8 mouse cellular contexts compared by ENCODE assay signal in the genomic region with DNA sequence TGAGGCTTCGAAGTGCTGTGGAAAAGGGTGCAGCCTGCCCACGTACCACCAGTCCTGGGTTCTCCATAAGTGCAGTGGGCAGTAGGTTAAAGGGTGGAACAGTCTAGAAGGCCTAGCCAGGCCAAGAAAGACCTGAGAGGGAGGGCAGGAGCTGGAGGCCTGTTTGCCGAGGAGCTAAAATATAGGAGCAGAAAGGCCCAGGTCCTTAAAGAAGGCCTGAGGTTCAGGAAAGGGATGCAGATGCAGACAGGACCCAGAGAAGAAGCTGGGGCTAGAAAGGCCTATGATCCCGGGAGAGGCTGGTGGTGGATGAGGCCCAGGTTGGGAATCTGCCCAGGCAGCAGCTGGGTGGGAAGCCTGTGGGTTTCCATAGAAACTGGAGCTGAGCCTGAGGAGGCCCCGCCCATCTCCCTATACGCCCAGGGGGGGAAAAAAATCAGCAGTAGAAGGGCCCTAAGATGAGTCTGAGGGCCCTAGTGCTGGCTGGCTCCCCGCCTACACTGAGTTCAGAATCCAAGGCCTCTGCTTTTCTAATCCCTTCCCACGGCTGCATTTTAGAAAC. TPM values are rescaled to one million over a fixed set of nuclear protein-coding genes. Genes with fewer than 3 reads are reported as not detected.
DNase-seq lines count a peak whose midpoint lies in the region; ATAC-seq and TF ChIP-seq lines count a peak whose summit lies in the region.

A gene (minus strand): TSS at position 378 of the 562 bp plus-strand sequence.

- intact Hi-C loops in heart, adult 2 months (cut with DNase I), result loop anchor here (10.0 kb wide), 1 partner anchor 411 kb away; no protein-coding TSS in a partner anchor

- H3K79me2 ChIP-seq in heart, adult 2 months (replicated peaks; ENCODE audit: control insufficient read depth, insufficient read depth, low read length), result no peaks in the 10 kb centered on the region

- no peaks in the 10 kb centered on the region for H3K27me3 ChIP-seq in embryonic facial prominence, embryonic 13.5 days
- H3K27me3 ChIP-seq in heart, adult 2 months (ENCODE audit: control insufficient read depth, insufficient read depth, low read length), result no peaks in the 10 kb centered on the region
- H3K27me3 ChIP-seq in limb, embryonic 10.5 days (ENCODE audit: low read depth, poor library complexity, severe bottlenecking), result peaks cover 3% of the 10 kb centered on the region; the same call in 1 of the 2 replicates
- 0 out of 2 replicates have a peak, but pooled peaks cover under 1% of the 10 kb centered on the region for H3K27me3 ChIP-seq in midbrain, embryonic 11.5 days (ENCODE audit: control insufficient read depth, insufficient read depth, low read length)

- H3K4me2 ChIP-seq in embryonic facial prominence, embryonic 13.5 days, result peak within 1 kb of the TSS; percentile 25
- peak within 1 kb of the TSS; percentile 6 for H3K4me2 ChIP-seq in midbrain, embryonic 11.5 days

- peak within 1 kb of the TSS; percentile 47 for H3K9ac ChIP-seq in embryonic facial prominence, embryonic 13.5 days
- peak within 1 kb of the TSS; percentile 56 for H3K9ac ChIP-seq in heart, adult 2 months (ENCODE audit: low read depth, low read length)
- peak within 1 kb of the TSS; percentile 41 for H3K9ac ChIP-seq in midbrain, embryonic 11.5 days (ENCODE audit: low read length)

- TF ChIP-seq EP300 in heart, adult 2 months (IDR thresholded peaks at IDR 0.05; ENCODE audit: insufficient read depth, low read depth, low read length), result no peak

- TF ChIP-seq POLR2A in heart, adult 2 months (IDR thresholded peaks at IDR 0.05; ENCODE audit: insufficient read depth, low read depth, low read length), result no peak

- peaks cover 28% of the 10 kb centered on the region for H3K4me1 ChIP-seq in embryonic facial prominence, embryonic 13.5 days
- H3K4me1 ChIP-seq in heart, adult 2 months (ENCODE audit: control insufficient read depth, insufficient read depth, low read length), result peaks cover 29% of the 10 kb centered on the region
- peaks cover 37% of the 10 kb centered on the region for H3K4me1 ChIP-seq in limb, embryonic 10.5 days
- H3K4me1 ChIP-seq in midbrain, embryonic 11.5 days (ENCODE audit: control insufficient read depth, insufficient read depth, low read length), result peaks cover 18% of the 10 kb centered on the region

- ATAC-seq in embryonic facial prominence, embryonic 13.5 days (ENCODE audit: insufficient number of reproducible peaks, insufficient read depth, low FRiP score, low TSS enrichment, low read depth), result 0 out of 2 replicates have a peak, but pooled peaks have one; percentile 21
- peak; percentile 59 for ATAC-seq in midbrain, embryonic 11.5 days (ENCODE audit: low FRiP score)

- DNase-seq in adrenal gland, adult 2 months, result peak; percentile 58
- DNase-seq in adrenal gland, postnatal 4 days (ENCODE audit: low spot score in 2 of 2), result no peak
- DNase-seq in heart, adult 2 months, result peak; percentile 84 to 86
- peak; percentile 39 for DNase-seq in kidney, adult 11 months
- no peak for DNase-seq in limb, embryonic 10.5 days (ENCODE audit: low spot score)
- DNase-seq in midbrain, embryonic 11.5 days (ENCODE audit: low spot score, missing footprints), result no peak
- DNase-seq in skeletal muscle tissue, adult 2 months (ENCODE audit: low read depth, low spot score), result peak; percentile 75

- peaks cover 11% of the 10 kb centered on the region; the same call in 1 of the 2 replicates for H3K36me3 ChIP-seq in embryonic facial prominence, embryonic 13.5 days
- H3K36me3 ChIP-seq in heart, adult 2 months (ENCODE audit: control insufficient read depth, insufficient read depth, low read length), result no peaks in the 10 kb centered on the region
- peaks cover 19% of the 10 kb centered on the region for H3K36me3 ChIP-seq in limb, embryonic 10.5 days
- no peaks in the 10 kb centered on the region; the same call in 1 of the 2 replicates for H3K36me3 ChIP-seq in midbrain, embryonic 11.5 days (ENCODE audit: control insufficient read depth, insufficient read depth, low read length)

- peak within 1 kb of the TSS; percentile 86 for H3K27ac ChIP-seq in embryonic facial prominence, embryonic 13.5 days
- peak within 1 kb of the TSS; percentile 99 for H3K27ac ChIP-seq in heart, adult 2 months
- H3K27ac ChIP-seq in limb, embryonic 10.5 days, result peak within 1 kb of the TSS; percentile 78
- peak within 1 kb of the TSS; percentile 73 for H3K27ac ChIP-seq in midbrain, embryonic 11.5 days (ENCODE audit: low read depth, low read length)

- no peak for TF ChIP-seq CTCF in heart, adult 2 months (IDR thresholded peaks at IDR 0.05)

- H3K9me3 ChIP-seq in embryonic facial prominence, embryonic 13.5 days, result no peaks in the 10 kb centered on the region
- no peaks in the 10 kb centered on the region for H3K9me3 ChIP-seq in limb, embryonic 10.5 days (replicated peaks)
- no peaks in the 10 kb centered on the region for H3K9me3 ChIP-seq in midbrain, embryonic 11.5 days (ENCODE audit: control insufficient read depth, low read length)

- H3K4me3 ChIP-seq in embryonic facial prominence, embryonic 13.5 days, result no peak within 1 kb of the TSS
- H3K4me3 ChIP-seq in heart, adult 2 months, result peak within 1 kb of the TSS; percentile 23
- H3K4me3 ChIP-seq in limb, embryonic 10.5 days, result peak within 1 kb of the TSS; percentile 4; the same call in 1 of the 2 replicates
- no peak within 1 kb of the TSS for H3K4me3 ChIP-seq in midbrain, embryonic 11.5 days (ENCODE audit: low read depth, low read length)

- WGBS in embryonic facial prominence, embryonic 13.5 days, result 37% methylated on average over 8 of the region's 8 CpGs
- 34% methylated on average over 8 of the region's 8 CpGs for WGBS in heart, adult 2 months
- 35% methylated on average over 8 of the region's 8 CpGs for WGBS in limb, embryonic 10.5 days
- 22% methylated on average over 8 of the region's 8 CpGs for WGBS in midbrain, embryonic 11.5 days

RNA-seq across cellular contexts. Expression of the gene that starts here (rescaled TPM):
- 1 to 10 TPM; 8.0 to 9.7 TPM for total RNA-seq in adrenal gland, adult 2 months (2021)
- 6.0 and 7.4 TPM in 2 replicates for polyA plus RNA-seq in adrenal gland, adult 2 months (2012; rRNA removed)
- 10 to 100 TPM in 1 of 2 experiments, 1 to 10 TPM in 1; 9.1 to 10.8 TPM for total RNA-seq in adrenal gland, postnatal 4 days (2021)
- 5.8 and 6.2 TPM in 2 replicates for polyA plus RNA-seq in embryonic facial prominence, embryonic 13.5 days (2015; fragmentation: Nextera tagmentation; extraction: Ambion mirVana)
- total RNA-seq in heart, adult 2 months (2021), result 1 to 10 TPM; 2.9 to 3.2 TPM
- 6.6 and 12.2 TPM in 2 replicates for polyA plus RNA-seq in heart, adult 2 months (2012; rRNA removed)
- polyA plus RNA-seq in limb, embryonic 10.5 days (2016; fragmentation: Nextera tagmentation; extraction: Ambion mirVana), result 5.5 and 5.9 TPM in 2 replicates
- polyA plus RNA-seq in midbrain, embryonic 11.5 days (2014; fragmentation: Nextera tagmentation; extraction: Ambion mirVana), result 2.7 and 3.8 TPM in 2 replicates

Comparison
In these comparisons a context has a peak if more than half of its experiments do, and no peak if none do; other contexts are left out.
1. DNase-seq: peak in adrenal gland, adult 2 months (single experiment), heart, adult 2 months (2 of 2), kidney, adult 11 months (single experiment) and skeletal muscle tissue, adult 2 months (single experiment); none in adrenal gland, postnatal 4 days (0 of 2), limb, embryonic 10.5 days (single experiment) and midbrain, embryonic 11.5 days (single experiment).
2. H3K4me3 ChIP-seq: peak in heart, adult 2 months (single experiment) and limb, embryonic 10.5 days (single experiment); none in embryonic facial prominence, embryonic 13.5 days (single experiment) and midbrain, embryonic 11.5 days (single experiment).
3. Peak in every context shown above with its lines, with median percentiles within 50 percentile points of each other: H3K27ac ChIP-seq and H3K9ac ChIP-seq.